Mouse (Mus musculus) heart, embryonic 14.5 days (tissue): Measurements from ENCODE around the gene Nf2. TPM values are rescaled to one million over a fixed set of nuclear protein-coding genes. Genes with fewer than 3 reads are reported as not detected.

Experiments used
- ATAC-seq: fragments of 200-750 bp; cut with Nextera tagmentation; 2 replicates; pipeline ENCODE4 v1.8.0; 2017; ENCODE audit warnings: low read depth, moderate TSS enrichment; ENCODE audit not compliant: insufficient number of reproducible peaks, insufficient read depth, low FRiP score
- H3K27ac ChIP-seq, 2 experiments: fragments of 200-500 bp in 1 of 2; fragments of 300-500 bp in 1 of 2; sonication (generic) in 1 of 2; replicated peaks in 1 of 2; 2 replicates each; pipeline ENCODE4 v1.5.1; 2012 to 2014; ENCODE audit warnings: low read depth in 2 of 2, low read length in 2 of 2, control low read depth in 1 of 2, mild to moderate bottlenecking in 1 of 2, mixed read lengths in 1 of 2; ENCODE audit not compliant: control insufficient read depth in 1 of 2, insufficient read depth in 1 of 2
- H3K27me3 ChIP-seq: fragments of 300-500 bp; sonication (generic); 2 replicates; pipeline ENCODE4 v1.6.1; 2014; ENCODE audit warnings: mild to moderate bottlenecking, low read length, control low read depth; ENCODE audit not compliant: control insufficient read depth, insufficient read depth
- H3K36me3 ChIP-seq: fragments of 300-500 bp; sonication (generic); 2 replicates; pipeline ENCODE4 v1.6.1; 2014; ENCODE audit warnings: mild to moderate bottlenecking, control low read depth, low read length, mixed read lengths; ENCODE audit not compliant: control insufficient read depth, insufficient read depth
- H3K4me1 ChIP-seq, 2 experiments: fragments of 200-500 bp in 1 of 2; fragments of 300-500 bp in 1 of 2; sonication (generic) in 1 of 2; 2 replicates each; pipeline ENCODE4 v1.6.1; 2012 to 2014; ENCODE audit warnings: low read length in 2 of 2, control low read depth in 1 of 2, mixed read lengths in 1 of 2; ENCODE audit not compliant: control insufficient read depth in 2 of 2, insufficient read depth in 2 of 2
- H3K4me2 ChIP-seq: fragments of 300-500 bp; sonication (generic); 2 replicates; pipeline ENCODE4 v1.6.1; 2014; ENCODE audit warnings: mild to moderate bottlenecking, low read length
- H3K4me3 ChIP-seq, 2 experiments: fragments of 200-500 bp in 1 of 2; fragments of 300-500 bp in 1 of 2; sonication (generic) in 1 of 2; 2 replicates each; pipeline ENCODE4 v1.5.1; 2012 to 2014; ENCODE audit warnings: low read length in 2 of 2, mild to moderate bottlenecking in 2 of 2, control low read depth in 1 of 2, low read depth in 1 of 2, moderate library complexity in 1 of 2; ENCODE audit not compliant: control insufficient read depth in 1 of 2, insufficient read depth in 1 of 2
- H3K9ac ChIP-seq: fragments of 300-500 bp; sonication (generic); 2 replicates; pipeline ENCODE4 v1.6.1; 2014; ENCODE audit warnings: mild to moderate bottlenecking, low read length
- H3K9me3 ChIP-seq: fragments of 300-500 bp; sonication (generic); 2 replicates; pipeline ENCODE4 v1.6.1; 2016; ENCODE audit warnings: low read length, control low read depth; ENCODE audit not compliant: control insufficient read depth
- WGBS: fragments of 180-500 bp; shearing (Covaris S2); extraction: QIAGEN DNeasy Blood & Tissue Kit; methylation state at CpG from one replicate; pipeline ENCODE4 v1.1.7; 2014; 5-methylcytosine and 5-hydroxymethylcytosine counted together
- polyA plus RNA-seq: library from polyadenylated mRNA; unstranded; fragments of >200 nt; fragmentation: Nextera tagmentation; extraction: Ambion mirVana; gene quantifications from 2 replicates; pipeline ENCODE4 v1.2.1, GENCODE M21; 2014

Gene Nf2
- polyA plus RNA-seq, 1 experiment from 2014 or later = 33.1 TPM

DNA sequence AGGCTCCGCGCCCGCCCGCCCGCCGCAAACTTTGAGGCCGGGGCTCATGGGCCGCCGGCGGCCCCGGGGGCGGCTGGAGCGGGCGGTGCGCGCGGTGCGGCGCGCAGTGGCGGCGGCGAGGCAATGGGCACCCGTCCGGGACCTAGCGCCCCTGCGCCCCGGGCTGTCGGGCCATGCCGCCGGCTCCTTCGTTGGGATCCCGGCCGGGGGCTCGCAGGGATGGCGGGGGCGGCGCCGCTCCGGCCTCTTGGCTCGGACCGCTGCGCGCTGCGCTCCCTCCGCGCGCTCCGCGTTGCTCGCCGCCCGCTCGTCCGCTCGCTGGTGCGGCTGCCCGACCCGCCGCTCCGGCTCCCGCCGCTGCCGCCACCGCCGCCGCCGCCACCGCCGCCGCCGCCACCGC lies 102.6 kb downstream of the Nf2 start, which contains the start of gene Cabp7:
TSS of gene Cabp7 (minus strand) at position 46 of the 400 bp plus-strand sequence.
- no peak for ATAC-seq
- no peak within 1 kb of the TSS for H3K9ac ChIP-seq
- H3K36me3 ChIP-seq = no peaks in the 10 kb centered on the region
- peak within 1 kb of the TSS; percentile 84 for H3K4me2 ChIP-seq
- no peaks in the 10 kb centered on the region for H3K9me3 ChIP-seq
- H3K27ac ChIP-seq = no peak within 1 kb of the TSS
- peaks cover 95% of the 10 kb centered on the region for H3K27me3 ChIP-seq
- H3K4me1 ChIP-seq = peaks cover 0 to 11% of the 10 kb centered on the region in 2 experiments; a peak in 3 of 4 replicates
- H3K4me3 ChIP-seq = peak within 1 kb of the TSS; percentile 44 to 49
- under 1% methylated on average over 30 of the region's 73 CpGs for WGBS

GRCm38 (mm10) chr11:4745969-4746368 lies 103.4 kb downstream of the Nf2 start:
- WGBS = under 1% methylated on average over 39 of the region's 39 CpGs

GRCm38 (mm10) chr11:4744691-4745090 lies 104.6 kb downstream of the Nf2 start:
- Histone ChIP-seq H3K4me2 (no peak overlapping the region), H3K27ac (no peak overlapping the region), H3K4me3 (no peak overlapping the region), H3K9ac (no peak overlapping the region), H3K4me1 (peaks cover 0 to 11% of the 10 kb centered on the region in 2 experiments; a peak in 3 of 4 replicates), H3K36me3 (no peaks in the 10 kb centered on the region), H3K27me3 (peaks cover 82% of the 10 kb centered on the region), H3K9me3 (no peaks in the 10 kb centered on the region)
- WGBS = 50% methylated on average over 6 of the region's 6 CpGs
- no peak for ATAC-seq

More at GRCm38 (mm10) chr11:4745969-4746368, 103.4 kb downstream of the Nf2 start:
- H3K9ac ChIP-seq = no peak overlapping the region
- H3K4me1 ChIP-seq = peaks cover 0 to 11% of the 10 kb centered on the region in 2 experiments; a peak in 3 of 4 replicates
- ATAC-seq = no peak
- H3K27me3 ChIP-seq = peaks cover 94% of the 10 kb centered on the region
- H3K4me2 ChIP-seq = peak overlapping the region; percentile 84
- no peaks in the 10 kb centered on the region for H3K36me3 ChIP-seq
- peak overlapping the region; percentile 44 to 49 for H3K4me3 ChIP-seq
- H3K27ac ChIP-seq = no peak overlapping the region
- H3K9me3 ChIP-seq = no peaks in the 10 kb centered on the region

DNA sequence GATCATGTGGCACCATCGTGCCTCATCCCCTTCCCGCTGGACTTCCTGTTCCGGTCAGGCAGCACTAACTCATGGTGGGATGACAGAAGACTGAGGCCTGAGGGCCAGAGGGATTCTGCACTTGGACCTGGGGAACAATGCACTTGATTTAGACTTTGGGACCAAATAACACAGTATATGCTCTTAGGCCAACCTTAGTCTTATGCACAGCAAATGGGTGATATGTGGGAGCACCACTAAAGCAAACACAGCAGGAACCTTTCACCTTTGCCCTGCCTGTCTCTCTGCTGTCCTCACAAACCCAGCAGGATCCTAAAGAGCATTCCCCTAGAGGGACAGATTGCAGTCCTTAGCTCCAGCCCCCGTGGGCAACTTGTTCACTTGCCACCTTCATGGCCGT lies 108.6 kb downstream of the Nf2 start:
- peaks cover 43% of the 10 kb centered on the region for H3K27me3 ChIP-seq
- no peak overlapping the region for H3K9ac ChIP-seq
- no peak overlapping the region for H3K4me3 ChIP-seq
- peaks cover 0 to 2% of the 10 kb centered on the region in 2 experiments; a peak in 2 of 4 replicates for H3K4me1 ChIP-seq
- 41% methylated on average over 5 of the region's 5 CpGs for WGBS
- ATAC-seq = no peak
- H3K27ac ChIP-seq = no peak overlapping the region
- 0 out of 2 replicates have a peak, but pooled peaks cover 4% of the 10 kb centered on the region for H3K36me3 ChIP-seq
- H3K4me2 ChIP-seq = no peak overlapping the region
- H3K9me3 ChIP-seq = no peaks in the 10 kb centered on the region

DNA sequence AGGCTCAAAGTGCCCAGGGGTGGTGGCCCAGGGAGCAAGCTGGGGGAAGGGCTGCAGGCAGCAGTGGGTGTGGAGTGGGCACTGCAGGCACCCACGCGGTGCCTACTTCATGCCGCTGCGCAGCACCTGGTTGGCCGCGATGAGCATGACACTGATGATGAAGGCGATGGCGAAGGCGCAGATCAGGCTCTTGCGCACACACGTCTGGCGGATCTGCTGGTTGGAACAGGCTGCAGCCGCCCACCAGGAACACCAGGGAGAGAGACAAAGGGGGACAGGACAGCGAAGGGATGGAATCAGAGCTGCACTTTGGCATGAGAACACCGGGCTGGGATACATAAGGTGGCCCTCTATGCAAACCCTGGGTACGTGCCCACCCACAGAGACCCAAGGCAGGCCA lies 110.6 kb downstream of the Nf2 start:
- peaks cover 22% of the 10 kb centered on the region for H3K27me3 ChIP-seq
- no peak overlapping the region for H3K9ac ChIP-seq
- no peak for ATAC-seq
- WGBS = 85% methylated on average over 16 of the region's 16 CpGs
- H3K36me3 ChIP-seq = 0 out of 2 replicates have a peak, but pooled peaks cover 4% of the 10 kb centered on the region
- no peak overlapping the region for H3K4me3 ChIP-seq
- H3K4me2 ChIP-seq = no peak overlapping the region
- no peak overlapping the region for H3K27ac ChIP-seq
- H3K4me1 ChIP-seq = no peaks in the 10 kb centered on the region
- no peaks in the 10 kb centered on the region for H3K9me3 ChIP-seq

GRCm38 (mm10) chr11:4737682-4738081 lies 111.7 kb downstream of the Nf2 start:
- no peak for ATAC-seq
- H3K27ac ChIP-seq = no peak overlapping the region
- H3K4me2 ChIP-seq = no peak overlapping the region
- peaks cover 12% of the 10 kb centered on the region for H3K27me3 ChIP-seq
- H3K36me3 ChIP-seq = 0 out of 2 replicates have a peak, but pooled peaks cover 4% of the 10 kb centered on the region
- no peak overlapping the region for H3K9ac ChIP-seq
- no peaks in the 10 kb centered on the region for H3K9me3 ChIP-seq
- H3K4me1 ChIP-seq = no peaks in the 10 kb centered on the region
- 88% methylated on average over 10 of the region's 10 CpGs for WGBS
- H3K4me3 ChIP-seq = no peak overlapping the region

DNA sequence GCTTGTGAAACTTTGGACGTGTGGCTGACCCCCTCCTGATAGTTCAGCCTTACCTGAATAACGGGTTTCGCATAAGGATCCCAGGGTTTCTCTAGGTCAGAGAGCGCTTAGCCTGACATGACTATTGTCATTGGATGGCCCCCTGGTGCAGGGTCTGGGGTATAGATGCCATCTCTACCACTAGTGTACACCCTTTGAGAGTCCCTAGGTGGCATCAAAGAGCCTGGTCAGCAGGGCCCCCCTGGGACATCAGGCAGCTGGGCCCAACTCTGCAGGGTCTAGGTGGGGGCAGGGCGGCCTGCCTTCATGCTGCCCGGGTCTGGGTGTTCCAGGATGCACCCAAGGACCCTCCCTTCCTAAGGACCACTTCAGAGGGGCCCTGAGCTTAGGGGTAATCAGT lies 113.0 kb downstream of the Nf2 start:
- Histone ChIP-seq H3K4me3 (no peak overlapping the region), H3K27me3 (no peaks in the 10 kb centered on the region; the same call in 1 of the 2 replicates), H3K9me3 (no peaks in the 10 kb centered on the region), H3K4me1 (no peaks in the 10 kb centered on the region), H3K27ac (no peak overlapping the region), H3K36me3 (0 out of 2 replicates have a peak, but pooled peaks cover 4% of the 10 kb centered on the region), H3K4me2 (no peak overlapping the region), H3K9ac (no peak overlapping the region)
- 54% methylated on average over 6 of the region's 6 CpGs for WGBS
- ATAC-seq = no peak

DNA sequence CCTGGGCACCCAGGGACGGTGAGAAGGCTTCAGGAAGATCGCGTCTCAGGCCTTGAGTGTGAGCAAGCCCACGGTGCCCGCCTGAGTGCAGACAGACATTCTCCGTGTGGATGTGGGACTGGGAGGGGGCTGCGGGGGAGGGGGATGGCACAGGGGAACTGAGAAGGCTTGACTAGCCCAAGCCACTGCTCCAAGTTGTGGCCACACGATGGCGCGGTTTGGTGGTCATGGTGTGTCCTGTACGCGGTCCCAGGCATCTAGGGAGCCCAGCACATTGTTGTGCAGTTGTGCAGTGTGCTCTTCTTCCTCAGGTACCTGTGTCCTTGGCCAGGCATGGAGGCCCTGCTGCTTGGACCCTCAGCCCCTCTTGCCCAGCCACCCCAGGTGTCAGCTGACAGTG lies 115.2 kb downstream of the Nf2 start:
- H3K36me3 ChIP-seq = 0 out of 2 replicates have a peak, but pooled peaks cover 4% of the 10 kb centered on the region
- H3K27ac ChIP-seq = no peak overlapping the region
- peaks cover 11 to 12% of the 10 kb centered on the region in 2 experiments for H3K4me1 ChIP-seq
- no peak overlapping the region for H3K4me2 ChIP-seq
- ATAC-seq = no peak
- no peaks in the 10 kb centered on the region for H3K9me3 ChIP-seq
- no peak overlapping the region for H3K9ac ChIP-seq
- H3K4me3 ChIP-seq = no peak overlapping the region
- WGBS = 29% methylated on average over 12 of the region's 12 CpGs
- H3K27me3 ChIP-seq = no peaks in the 10 kb centered on the region
